Mouse (Mus musculus) adrenal gland, adult (tissue): ENCODE measurements around the gene Zscan4f.
"Not testable (repeated sequence)": the region's sequence is repeated elsewhere in the genome, so short reads cannot be mapped to it uniquely, and the experiment has no call there.

Source experiments
- DNase-seq, 2 experiments: peaks; one replicate each; pipeline ENCODE4 v3.0.0; 2022 to 2023; ENCODE audit warnings: low spot score in 1 of 2; ENCODE audit not compliant: inconsistent age in 2 of 2

Zscan4f gene

GRCm38 (mm10) chr7:11397615-11398014, at the start of gene Zscan4f:
Gene Zscan4f, plus strand, starts transcription at chr7:11397915.
- DNase-seq, result not testable (repeated sequence)

DNA sequence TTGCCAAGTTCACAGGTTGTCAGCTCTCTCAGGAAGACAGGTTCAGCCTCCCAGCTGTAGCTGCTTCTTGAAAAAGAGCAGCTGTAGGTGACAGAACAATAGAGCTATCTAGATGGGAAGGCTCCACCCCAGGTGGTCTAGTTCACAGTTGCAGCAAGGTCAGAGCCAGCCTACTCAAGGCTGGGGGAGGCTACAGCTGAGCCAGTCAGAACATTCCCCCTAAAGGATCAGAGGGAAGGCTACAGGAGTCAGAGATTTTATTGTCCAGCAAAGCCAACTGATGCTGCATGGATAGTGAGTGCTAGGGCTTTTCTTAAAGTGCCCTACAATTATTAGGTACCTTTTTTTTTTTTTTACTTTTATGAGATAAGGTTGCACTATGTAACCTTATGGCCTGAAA, 13.1 kb upstream of the Zscan4f start:
- not testable (repeated sequence) for DNase-seq
